Mouse (Mus musculus) midbrain, embryonic 11.5 days (tissue): ENCODE measurements at regions not wholly inside any gene's neighbourhood (a gene's known extent, or its start where the extent isn't known, plus 50 kb on each side); places are given as distances from the start of the nearest gene placed in this dataset.
A peak's percentile ranks its signal among the peaks of the same experiment; 100 is the strongest.

ENCODE experiments used
- ATAC-seq: fragments of 200-750 bp; cut with Nextera tagmentation; 2 replicates; pipeline ENCODE4 v1.8.0; 2017; ENCODE audit warnings: moderate TSS enrichment, moderate library complexity; ENCODE audit not compliant: low FRiP score
- DNase-seq: peaks from one replicate; pipeline ENCODE4 v3.0.0; 2015; ENCODE audit warnings: low spot score; ENCODE audit errors: missing footprints
- H3K27ac ChIP-seq: fragments of 300-500 bp; sonication (generic); 2 replicates; pipeline ENCODE4 v1.5.1; 2014; ENCODE audit warnings: low read depth, low read length
- H3K27me3 ChIP-seq: fragments of 300-500 bp; sonication (generic); 2 replicates; pipeline ENCODE4 v1.6.1; 2014; ENCODE audit warnings: mild to moderate bottlenecking, low read length, moderate library complexity, mixed read lengths; ENCODE audit not compliant: control insufficient read depth, insufficient read depth
- H3K36me3 ChIP-seq: fragments of 300-500 bp; sonication (generic); 2 replicates; pipeline ENCODE4 v1.6.1; 2014; ENCODE audit warnings: mild to moderate bottlenecking, low read length, moderate library complexity, mixed read lengths; ENCODE audit not compliant: control insufficient read depth, insufficient read depth
- H3K4me1 ChIP-seq: fragments of 300-500 bp; sonication (generic); 2 replicates; pipeline ENCODE4 v1.6.1; 2014; ENCODE audit warnings: low read length; ENCODE audit not compliant: control insufficient read depth, insufficient read depth
- H3K4me2 ChIP-seq: fragments of 300-500 bp; sonication (generic); 2 replicates; pipeline ENCODE4 v1.6.1; 2014; ENCODE audit warnings: mild to moderate bottlenecking, moderate library complexity
- H3K4me3 ChIP-seq: fragments of 300-500 bp; sonication (generic); 2 replicates; pipeline ENCODE4 v1.5.1; 2014; ENCODE audit warnings: low read depth, low read length
- H3K9ac ChIP-seq: fragments of 300-500 bp; sonication (generic); 2 replicates; pipeline ENCODE4 v1.6.1; 2014; ENCODE audit warnings: low read length
- H3K9me3 ChIP-seq: fragments of 300-500 bp; sonication (generic); 2 replicates; pipeline ENCODE4 v1.6.1; 2016; ENCODE audit warnings: low read length; ENCODE audit not compliant: control insufficient read depth
- whole genome bisulfite sequencing: fragments of 180-500 bp; shearing (Covaris S2); extraction: QIAGEN DNeasy Blood & Tissue Kit; methylation state at CpG from one replicate; pipeline ENCODE4 v1.1.7; 2014; 5-methylcytosine and 5-hydroxymethylcytosine counted together

GRCm38 (mm10) chr16:66487194-66487944, 672.3 kb downstream of the Vgll3 start:
- ATAC-seq: peak; percentile 72
- Histone ChIP-seq H3K27ac (no peak overlapping the region), H3K9me3 (no peaks in the 10 kb centered on the region), H3K9ac (no peak overlapping the region), H3K36me3 (no peaks in the 10 kb centered on the region), H3K4me2 (no peak overlapping the region), H3K4me1 (no peaks in the 10 kb centered on the region), H3K4me3 (no peak overlapping the region), H3K27me3 (no peaks in the 10 kb centered on the region)
- WGBS: 68% methylated on average over 10 of the region's 10 CpGs
- no peak for DNase-seq

GRCm38 (mm10) chr16:66495532-66495931, 680.5 kb downstream of the Vgll3 start:
- DNase-seq: no peak
- no peak for ATAC-seq
- Histone ChIP-seq H3K9me3 (no peaks in the 10 kb centered on the region), H3K4me2 (no peak overlapping the region), H3K4me3 (no peak overlapping the region), H3K27me3 (no peaks in the 10 kb centered on the region), H3K27ac (no peak overlapping the region), H3K9ac (no peak overlapping the region), H3K36me3 (no peaks in the 10 kb centered on the region), H3K4me1 (no peaks in the 10 kb centered on the region)
- WGBS: 80% methylated on average over 3 of the region's 3 CpGs
